Mouse (Mus musculus): ENCODE measurements around the gene Fabp2. TPM values are rescaled to one million over a fixed set of nuclear protein-coding genes. Genes with fewer than 3 reads are reported as not detected.
A peak's percentile ranks its signal among the peaks of the same experiment; 100 is the strongest.

Fabp2 gene
- polyA plus RNA-seq, 1 experiment from 2014 or later: not detected

GRCm38 (mm10) chr3:122876870-122877269 is 18.0 kb upstream of the Fabp2 start:
- H3K9ac ChIP-seq (replicated peaks; ENCODE audit: low read length): no peak overlapping the region
- no peak overlapping the region for H3K4me2 ChIP-seq (ENCODE audit: low read length)
- H3K9me3 ChIP-seq (ENCODE audit: control insufficient read depth, low read length): no peaks in the 10 kb centered on the region
- H3K4me3 ChIP-seq (replicated peaks; ENCODE audit: low read depth, low read length): no peak overlapping the region
- ATAC-seq (ENCODE audit: low FRiP score, low TSS enrichment) (no peak), DNase-seq (no peak)
- no peaks in the 10 kb centered on the region for H3K36me3 ChIP-seq (ENCODE audit: control insufficient read depth, insufficient read depth, low read length)
- no peak overlapping the region for H3K27ac ChIP-seq (replicated peaks; ENCODE audit: low read depth, low read length)
- no peaks in the 10 kb centered on the region for H3K4me1 ChIP-seq (ENCODE audit: control insufficient read depth, insufficient read depth, low read length)
- 79% methylated on average over 2 of the region's 2 CpGs for WGBS
- no peaks in the 10 kb centered on the region for H3K27me3 ChIP-seq (ENCODE audit: control insufficient read depth, insufficient read depth, low read length)

- Histone ChIP-seq H3K4me1 (ENCODE audit: control insufficient read depth, insufficient read depth, low read length) (no peaks in the 10 kb centered on the region), H3K9me3 (ENCODE audit: control insufficient read depth, low read length) (no peaks in the 10 kb centered on the region), H3K9ac (replicated peaks; ENCODE audit: low read length) (no peak overlapping the region), H3K27me3 (ENCODE audit: control insufficient read depth, insufficient read depth, low read length) (no peaks in the 10 kb centered on the region), H3K4me2 (ENCODE audit: low read length) (no peak overlapping the region), H3K4me3 (replicated peaks; ENCODE audit: low read depth, low read length) (no peak overlapping the region), H3K36me3 (ENCODE audit: control insufficient read depth, insufficient read depth, low read length) (no peaks in the 10 kb centered on the region), H3K27ac (replicated peaks; ENCODE audit: low read depth, low read length) (no peak overlapping the region)
- no peak for DNase-seq
- 97% methylated on average over 3 of the region's 3 CpGs for WGBS
- no peak for ATAC-seq (ENCODE audit: low FRiP score, low TSS enrichment)
These were observed 17.3 kb upstream of the Fabp2 start for GRCm38 (mm10) chr3:122877543-122877942.

- no peak for ATAC-seq (ENCODE audit: low FRiP score, low TSS enrichment)
These were observed 16.1 kb upstream of the Fabp2 start for GRCm38 (mm10) chr3:122878705-122879315.

GRCm38 (mm10) chr3:122887505-122888301 is 7.2 kb upstream of the Fabp2 start:
- no peaks in the 10 kb centered on the region for H3K4me1 ChIP-seq (ENCODE audit: control insufficient read depth, insufficient read depth, low read length)
- ATAC-seq (ENCODE audit: low FRiP score, low TSS enrichment) (no peak), DNase-seq (no peak)
- H3K36me3 ChIP-seq (ENCODE audit: control insufficient read depth, insufficient read depth, low read length): no peaks in the 10 kb centered on the region
- H3K9me3 ChIP-seq (ENCODE audit: control insufficient read depth, low read length): no peaks in the 10 kb centered on the region
- WGBS: 79% methylated on average over 4 of the region's 4 CpGs
- no peaks in the 10 kb centered on the region for H3K27me3 ChIP-seq (ENCODE audit: control insufficient read depth, insufficient read depth, low read length)
- H3K4me3 ChIP-seq (replicated peaks; ENCODE audit: low read depth, low read length): no peak overlapping the region
- no peak overlapping the region for H3K27ac ChIP-seq (replicated peaks; ENCODE audit: low read depth, low read length)
- H3K9ac ChIP-seq (replicated peaks; ENCODE audit: low read length): no peak overlapping the region
- no peak overlapping the region for H3K4me2 ChIP-seq (ENCODE audit: low read length)

More at GRCm38 (mm10) chr3:122878705-122879315, 16.1 kb upstream of the Fabp2 start:
- Histone ChIP-seq H3K4me1 (ENCODE audit: control insufficient read depth, insufficient read depth, low read length) (no peaks in the 10 kb centered on the region), H3K27ac (replicated peaks; ENCODE audit: low read depth, low read length) (no peak overlapping the region), H3K36me3 (ENCODE audit: control insufficient read depth, insufficient read depth, low read length) (no peaks in the 10 kb centered on the region), H3K9me3 (ENCODE audit: control insufficient read depth, low read length) (no peaks in the 10 kb centered on the region), H3K9ac (replicated peaks; ENCODE audit: low read length) (no peak overlapping the region), H3K27me3 (ENCODE audit: control insufficient read depth, insufficient read depth, low read length) (no peaks in the 10 kb centered on the region), H3K4me2 (ENCODE audit: low read length) (no peak overlapping the region), H3K4me3 (replicated peaks; ENCODE audit: low read depth, low read length) (no peak overlapping the region)
- DNase-seq: no peak
- 95% methylated on average over 8 of the region's 8 CpGs for WGBS

GRCm38 (mm10) chr3:122888371-122888819 is 6.5 kb upstream of the Fabp2 start:
- no peaks in the 10 kb centered on the region for H3K27me3 ChIP-seq (ENCODE audit: control insufficient read depth, insufficient read depth, low read length)
- ATAC-seq (ENCODE audit: low FRiP score, low TSS enrichment) (no peak), DNase-seq (no peak)
- no peak overlapping the region for H3K4me2 ChIP-seq (ENCODE audit: low read length)
- no peak overlapping the region for H3K27ac ChIP-seq (replicated peaks; ENCODE audit: low read depth, low read length)
- H3K9ac ChIP-seq (replicated peaks; ENCODE audit: low read length): no peak overlapping the region
- no peaks in the 10 kb centered on the region for H3K9me3 ChIP-seq (ENCODE audit: control insufficient read depth, low read length)
- no peak overlapping the region for H3K4me3 ChIP-seq (replicated peaks; ENCODE audit: low read depth, low read length)
- H3K4me1 ChIP-seq (ENCODE audit: control insufficient read depth, insufficient read depth, low read length): no peaks in the 10 kb centered on the region
- no peaks in the 10 kb centered on the region for H3K36me3 ChIP-seq (ENCODE audit: control insufficient read depth, insufficient read depth, low read length)
- 91% methylated on average over 5 of the region's 5 CpGs for WGBS

- H3K4me1 ChIP-seq (ENCODE audit: control insufficient read depth, insufficient read depth, low read length): no peaks in the 10 kb centered on the region
- no peak overlapping the region for H3K4me2 ChIP-seq (ENCODE audit: low read length)
- no peaks in the 10 kb centered on the region for H3K36me3 ChIP-seq (ENCODE audit: control insufficient read depth, insufficient read depth, low read length)
- H3K27ac ChIP-seq (replicated peaks; ENCODE audit: low read depth, low read length): no peak overlapping the region
- DNase-seq (no peak), ATAC-seq (ENCODE audit: low FRiP score, low TSS enrichment) (no peak)
- no peaks in the 10 kb centered on the region for H3K27me3 ChIP-seq (ENCODE audit: control insufficient read depth, insufficient read depth, low read length)
- no peaks in the 10 kb centered on the region for H3K9me3 ChIP-seq (ENCODE audit: control insufficient read depth, low read length)
- WGBS: 92% methylated on average over 11 of the region's 11 CpGs
- H3K4me3 ChIP-seq (replicated peaks; ENCODE audit: low read depth, low read length): no peak overlapping the region
- no peak overlapping the region for H3K9ac ChIP-seq (replicated peaks; ENCODE audit: low read length)
These were observed 388 bp downstream of the Fabp2 start for GRCm38 (mm10) chr3:122895189-122895731.

- no peak overlapping the region for H3K9ac ChIP-seq (replicated peaks; ENCODE audit: low read length)
- no peak overlapping the region for H3K4me2 ChIP-seq (ENCODE audit: low read length)
- H3K27me3 ChIP-seq (ENCODE audit: control insufficient read depth, insufficient read depth, low read length): no peaks in the 10 kb centered on the region
- H3K27ac ChIP-seq (replicated peaks; ENCODE audit: low read depth, low read length): no peak overlapping the region
- no peaks in the 10 kb centered on the region for H3K4me1 ChIP-seq (ENCODE audit: control insufficient read depth, insufficient read depth, low read length)
- H3K36me3 ChIP-seq (ENCODE audit: control insufficient read depth, insufficient read depth, low read length): no peaks in the 10 kb centered on the region
- no peak overlapping the region for H3K4me3 ChIP-seq (replicated peaks; ENCODE audit: low read depth, low read length)
- WGBS: 69% methylated on average over 6 of the region's 6 CpGs
- DNase-seq (no peak), ATAC-seq (ENCODE audit: low FRiP score, low TSS enrichment) (no peak)
- no peaks in the 10 kb centered on the region for H3K9me3 ChIP-seq (ENCODE audit: control insufficient read depth, low read length)
These were observed 3.4 kb downstream of the Fabp2 start for GRCm38 (mm10) chr3:122898254-122898653.

- Histone ChIP-seq H3K27ac (replicated peaks; ENCODE audit: low read depth, low read length) (no peak overlapping the region), H3K4me2 (ENCODE audit: low read length) (no peak overlapping the region), H3K27me3 (ENCODE audit: control insufficient read depth, insufficient read depth, low read length) (no peaks in the 10 kb centered on the region), H3K36me3 (ENCODE audit: control insufficient read depth, insufficient read depth, low read length) (no peaks in the 10 kb centered on the region), H3K4me1 (ENCODE audit: control insufficient read depth, insufficient read depth, low read length) (no peaks in the 10 kb centered on the region), H3K4me3 (replicated peaks; ENCODE audit: low read depth, low read length) (no peak overlapping the region), H3K9me3 (ENCODE audit: control insufficient read depth, low read length) (no peaks in the 10 kb centered on the region), H3K9ac (replicated peaks; ENCODE audit: low read length) (no peak overlapping the region)
- peak; percentile 37; the same call in 1 of the 2 replicates for ATAC-seq (ENCODE audit: low FRiP score, low TSS enrichment)
- peak; percentile 87 for DNase-seq
- WGBS: 46% methylated on average over 12 of the region's 12 CpGs
These were observed 9.0 kb downstream of the Fabp2 start for GRCm38 (mm10) chr3:122903746-122904433.

Measured in midbrain, embryonic 14.5 days (tissue).